Mouse (Mus musculus): ENCODE results near the gene Ccdc34. TPM values are rescaled to one million over a fixed set of nuclear protein-coding genes. Genes with fewer than 3 reads are reported as not detected.

The Ccdc34 gene
- polyA plus RNA-seq, 1 experiment from 2014 or later: 26.8 TPM

DNA sequence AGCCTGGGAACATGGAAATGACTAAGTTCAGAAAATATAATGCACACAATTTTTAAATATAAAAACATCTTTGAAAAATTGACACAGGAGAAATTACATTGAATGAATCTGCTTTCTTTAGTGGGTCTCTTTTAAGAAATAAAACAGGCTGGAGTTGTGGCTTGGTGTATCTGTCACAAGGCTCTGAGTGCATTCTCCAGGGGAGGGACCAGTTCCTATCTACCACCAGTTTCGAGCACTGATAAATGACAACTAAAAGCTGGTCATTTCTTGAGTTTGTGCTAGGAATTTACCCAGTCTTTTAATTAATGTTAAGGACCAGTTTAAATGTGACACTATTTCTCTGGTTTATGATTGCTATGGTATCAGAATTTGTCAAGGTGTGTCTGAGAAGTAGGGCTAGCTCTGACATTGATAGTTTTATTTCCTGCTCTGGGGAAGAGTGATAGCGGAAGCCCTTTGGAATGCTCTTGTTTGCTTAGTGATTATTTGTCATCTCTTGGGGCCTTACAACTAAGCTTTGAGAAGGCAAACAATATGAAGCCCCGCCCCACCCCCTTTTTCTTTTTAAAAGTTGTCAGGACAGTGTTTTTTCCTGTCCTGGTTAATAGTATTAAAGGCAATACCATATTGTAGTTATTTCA, 11.9 kb upstream of the Ccdc34 start:
- H3K27ac ChIP-seq: peak overlapping the region; percentile 74

DNA sequence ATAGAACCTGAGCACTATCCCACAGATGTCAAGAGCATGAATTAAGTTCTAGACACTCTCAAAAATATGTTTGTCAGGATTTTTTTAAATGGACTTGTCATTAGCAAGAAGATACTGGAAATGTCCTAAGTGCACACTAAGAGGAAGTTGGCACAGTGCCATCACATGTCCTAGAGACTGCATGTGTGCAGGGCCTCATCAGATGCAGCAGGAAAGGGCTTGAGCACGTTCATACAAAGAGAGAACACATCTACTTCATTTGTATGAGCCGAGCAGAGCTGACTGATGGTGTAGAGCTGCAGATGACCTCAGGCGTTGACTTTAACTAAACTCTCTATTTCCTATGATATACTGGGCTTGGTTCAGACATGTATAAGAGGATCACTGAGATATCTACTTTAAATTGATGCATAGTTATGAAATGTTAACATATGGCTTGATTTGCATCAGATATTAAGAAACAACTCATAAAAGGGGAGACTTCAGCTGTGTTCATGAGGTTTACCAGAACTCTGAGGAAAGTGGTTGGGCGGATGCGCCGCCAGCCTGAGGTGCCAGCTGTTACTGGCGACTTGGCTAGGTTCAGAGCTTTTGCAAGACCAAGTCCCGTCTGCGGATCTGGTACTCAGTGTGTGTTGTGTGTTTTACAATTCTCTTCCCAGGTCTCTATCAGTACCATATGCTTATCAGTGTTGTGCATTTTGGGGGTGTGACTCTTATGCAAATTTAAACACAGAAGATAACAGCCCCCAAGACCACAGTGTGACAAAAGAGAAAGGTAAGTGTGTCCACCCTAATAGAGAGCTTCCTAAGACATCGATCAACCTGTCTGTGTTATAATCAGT, 10.0 kb upstream of the Ccdc34 start:
- Histone ChIP-seq H3K4me1 (peaks cover 45% of the 10 kb centered on the region), H3K27me3 (replicated peaks) (no peaks in the 10 kb centered on the region), H3K4me3 (0 out of 2 replicates have a peak overlapping the region, but pooled peaks have one; percentile 7), H3K27ac (peak overlapping the region; percentile 75), H3K9me3 (replicated peaks) (no peaks in the 10 kb centered on the region), H3K36me3 (peaks cover 41% of the 10 kb centered on the region), H3K9ac (peak overlapping the region; percentile 39; the same call in 1 of the 2 replicates), H3K4me2 (peak overlapping the region; percentile 58)
- WGBS (ENCODE audit: insufficient replicate concordance): 54% methylated on average over 10 of the region's 10 CpGs
- peak; percentile 92 for ATAC-seq

More for the DNA sequence above, 11.9 kb upstream of the Ccdc34 start:
- Histone ChIP-seq H3K9me3 (replicated peaks) (no peaks in the 10 kb centered on the region), H3K4me3 (no peak overlapping the region), H3K36me3 (peaks cover 29% of the 10 kb centered on the region), H3K4me2 (peak overlapping the region; percentile 44), H3K4me1 (peaks cover 45% of the 10 kb centered on the region), H3K27me3 (replicated peaks) (no peaks in the 10 kb centered on the region), H3K9ac (no peak overlapping the region)
- peak; percentile 61 for ATAC-seq
- WGBS (ENCODE audit: insufficient replicate concordance): 42% methylated on average over 3 of the region's 3 CpGs

DNA sequence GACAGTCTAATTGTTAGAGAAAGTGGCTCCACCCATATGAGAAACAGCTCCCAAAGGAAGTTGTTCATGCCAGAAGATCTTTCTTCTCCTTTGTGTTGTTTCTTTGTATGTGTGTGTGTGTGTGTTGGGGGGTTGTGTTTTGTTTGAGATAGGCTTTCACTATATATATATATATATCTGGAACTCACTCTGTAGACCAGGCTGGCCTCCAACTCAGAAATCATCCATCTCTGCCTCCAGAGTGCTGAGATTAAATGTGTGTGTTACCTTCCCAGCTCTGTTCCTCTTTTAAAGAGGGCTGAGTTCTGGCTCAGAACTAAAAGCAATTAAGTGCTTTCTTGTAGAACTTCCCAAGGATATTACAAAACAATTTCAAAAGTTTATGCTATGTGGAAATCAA, 8.2 kb upstream of the Ccdc34 start:
- Histone ChIP-seq H3K9ac (no peak overlapping the region), H3K4me3 (no peak overlapping the region), H3K4me2 (no peak overlapping the region), H3K27ac (no peak overlapping the region), H3K27me3 (replicated peaks) (no peaks in the 10 kb centered on the region), H3K36me3 (peaks cover 41% of the 10 kb centered on the region), H3K9me3 (replicated peaks) (no peaks in the 10 kb centered on the region), H3K4me1 (peaks cover 45% of the 10 kb centered on the region)
- no peak for ATAC-seq

DNA sequence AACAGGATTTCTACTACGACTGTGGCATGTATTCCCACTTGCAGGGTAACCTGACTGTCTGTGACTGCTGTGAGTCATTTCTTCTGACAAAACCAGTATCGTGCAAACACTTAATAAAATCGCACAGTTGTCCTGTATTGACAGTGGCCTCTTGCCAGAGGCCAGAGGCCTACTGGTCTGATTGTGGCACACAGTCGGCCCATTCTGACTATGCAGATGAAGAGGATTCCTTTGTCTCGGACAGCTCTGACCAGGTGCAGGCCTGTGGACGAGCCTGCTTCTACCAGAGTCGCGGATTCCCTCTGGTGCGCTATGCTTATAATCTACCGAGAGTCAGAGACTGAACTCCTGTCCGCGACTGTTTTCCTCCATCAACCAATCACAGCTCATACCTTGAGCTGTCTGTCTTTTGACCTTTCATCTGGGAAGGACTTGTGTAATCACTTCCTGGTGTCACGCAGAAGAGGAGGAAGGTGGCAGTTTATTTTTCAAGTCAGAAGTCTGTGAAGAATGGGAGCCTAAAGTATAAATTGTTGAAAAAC, 5.4 kb upstream of the Ccdc34 start:
- 84% methylated on average over 13 of the region's 13 CpGs for WGBS (ENCODE audit: insufficient replicate concordance)
- no peaks in the 10 kb centered on the region for H3K9me3 ChIP-seq (replicated peaks)
- H3K27ac ChIP-seq: no peak overlapping the region
- ATAC-seq: no peak
- H3K4me2 ChIP-seq: no peak overlapping the region
- H3K27me3 ChIP-seq (replicated peaks): no peaks in the 10 kb centered on the region
- peaks cover 32% of the 10 kb centered on the region for H3K36me3 ChIP-seq
- no peak overlapping the region for H3K9ac ChIP-seq
- H3K4me1 ChIP-seq: peaks cover 30% of the 10 kb centered on the region
- H3K4me3 ChIP-seq: no peak overlapping the region

DNA sequence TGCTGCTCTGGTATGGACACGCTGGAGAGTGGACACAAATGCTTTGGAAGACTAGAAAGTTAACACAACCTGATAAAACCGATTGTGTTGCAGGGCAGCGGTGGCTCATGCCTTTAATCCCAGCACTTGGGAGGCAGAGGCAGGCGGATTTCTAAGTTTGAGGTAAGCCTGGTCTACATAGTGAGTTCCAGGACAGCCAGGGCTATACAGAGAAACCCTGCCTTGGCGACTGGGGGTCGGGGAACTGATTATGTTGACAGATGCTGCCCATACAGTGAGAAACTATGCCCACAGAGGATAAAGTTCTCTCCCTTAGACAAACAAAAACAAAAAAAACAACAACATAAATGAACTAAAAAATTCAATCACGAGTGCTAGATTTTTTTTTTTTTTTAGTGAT, 530 bp upstream of the Ccdc34 start:
- Histone ChIP-seq H3K4me2 (peak overlapping the region; percentile 85), H3K4me3 (peak overlapping the region; percentile 84), H3K36me3 (peaks cover 27% of the 10 kb centered on the region), H3K9me3 (replicated peaks) (no peaks in the 10 kb centered on the region), H3K9ac (peak overlapping the region; percentile 86), H3K27me3 (replicated peaks) (no peaks in the 10 kb centered on the region), H3K4me1 (peaks cover 37% of the 10 kb centered on the region), H3K27ac (no peak overlapping the region)
- no peak for ATAC-seq
- 33% methylated on average over 7 of the region's 7 CpGs for WGBS (ENCODE audit: insufficient replicate concordance)

DNA sequence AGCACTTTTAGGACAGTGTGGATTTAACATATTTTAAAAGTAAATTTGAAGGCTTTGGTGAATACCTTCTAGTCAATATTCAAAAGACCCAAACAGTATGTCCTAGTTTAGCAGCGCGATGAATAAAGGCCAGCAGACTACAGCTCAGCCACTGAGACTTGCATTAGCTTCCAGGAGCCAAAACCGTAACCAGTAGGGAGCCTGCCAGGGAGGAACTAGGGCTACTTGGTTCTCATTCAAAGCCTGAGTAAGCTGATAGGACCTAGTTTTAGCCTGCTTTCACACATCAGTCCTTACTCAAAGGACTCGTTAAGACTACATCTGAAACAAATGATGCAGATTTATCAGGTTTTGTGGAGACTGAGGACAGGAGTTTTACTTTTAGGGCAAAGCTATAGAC, 2.0 kb downstream of the Ccdc34 start:
- Histone ChIP-seq H3K4me1 (peaks cover 37% of the 10 kb centered on the region), H3K9me3 (replicated peaks) (no peaks in the 10 kb centered on the region), H3K4me3 (peak overlapping the region; percentile 84; the same call in 1 of the 2 replicates), H3K36me3 (peaks cover 39% of the 10 kb centered on the region), H3K4me2 (peak overlapping the region; percentile 85), H3K9ac (peak overlapping the region; percentile 34), H3K27ac (no peak overlapping the region), H3K27me3 (replicated peaks) (no peaks in the 10 kb centered on the region)
- ATAC-seq: no peak
- WGBS (ENCODE audit: insufficient replicate concordance): 90% methylated on average over 4 of the region's 4 CpGs

DNA sequence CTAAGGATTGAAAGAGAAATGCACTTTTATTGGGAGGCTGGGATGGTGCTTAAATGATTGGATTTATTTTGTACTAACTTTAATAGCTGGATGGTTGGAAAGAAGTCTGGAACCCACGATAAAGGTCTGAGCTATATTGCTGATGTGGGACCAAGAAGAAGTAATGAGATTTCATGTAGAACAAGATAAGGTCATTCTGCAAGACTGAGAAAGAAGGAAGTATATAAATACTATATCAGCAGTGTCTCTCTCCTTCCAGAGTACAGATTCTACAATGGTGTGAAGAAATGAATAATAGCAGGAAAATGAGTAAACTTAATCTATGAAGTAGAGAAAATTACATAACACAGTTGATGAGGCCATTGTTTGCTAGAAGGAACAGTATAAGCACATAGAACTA, 2.8 kb downstream of the Ccdc34 start:
- H3K36me3 ChIP-seq: peaks cover 41% of the 10 kb centered on the region
- WGBS (ENCODE audit: insufficient replicate concordance): 83% methylated on average over 1 of the region's 1 CpGs
- peak overlapping the region; percentile 85; the same call in 1 of the 2 replicates for H3K4me2 ChIP-seq
- H3K4me1 ChIP-seq: peaks cover 33% of the 10 kb centered on the region
- no peaks in the 10 kb centered on the region for H3K9me3 ChIP-seq (replicated peaks)
- H3K9ac ChIP-seq: no peak overlapping the region; the same call in 1 of the 2 replicates
- H3K27ac ChIP-seq: no peak overlapping the region
- H3K4me3 ChIP-seq: 0 out of 2 replicates have a peak overlapping the region, but pooled peaks have one; percentile 2
- no peaks in the 10 kb centered on the region for H3K27me3 ChIP-seq (replicated peaks)
- ATAC-seq: no peak

DNA sequence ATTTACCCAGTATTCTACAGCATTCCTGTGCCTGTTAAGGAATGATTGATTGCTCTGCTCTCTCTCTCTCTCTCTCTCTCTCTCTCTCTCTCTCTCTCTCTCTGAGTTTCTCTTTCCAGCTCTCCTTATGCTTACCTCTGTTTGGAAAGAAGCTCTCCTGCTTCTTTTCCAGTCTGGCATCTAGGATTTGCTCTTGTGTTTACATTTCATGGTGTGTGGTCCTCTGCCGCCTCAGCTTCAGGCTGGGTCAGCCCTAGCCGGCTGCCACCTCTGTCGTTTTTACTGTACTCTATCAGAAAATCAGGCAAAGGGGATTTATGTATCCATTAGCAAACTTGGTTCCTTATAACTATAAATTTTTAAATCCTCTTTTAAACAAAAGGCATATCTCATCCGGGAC, 18.6 kb downstream of the Ccdc34 start:
- no peaks in the 10 kb centered on the region for H3K27me3 ChIP-seq (replicated peaks)
- 63% methylated on average over 4 of the region's 4 CpGs for WGBS (ENCODE audit: insufficient replicate concordance)
- H3K9me3 ChIP-seq (replicated peaks): no peaks in the 10 kb centered on the region
- H3K4me3 ChIP-seq: no peak overlapping the region
- H3K27ac ChIP-seq: no peak overlapping the region
- peaks cover 5% of the 10 kb centered on the region; the same call in 1 of the 2 replicates for H3K4me1 ChIP-seq
- no peak overlapping the region for H3K9ac ChIP-seq
- peaks cover 27% of the 10 kb centered on the region for H3K36me3 ChIP-seq
- no peak for ATAC-seq
- no peak overlapping the region for H3K4me2 ChIP-seq

DNA sequence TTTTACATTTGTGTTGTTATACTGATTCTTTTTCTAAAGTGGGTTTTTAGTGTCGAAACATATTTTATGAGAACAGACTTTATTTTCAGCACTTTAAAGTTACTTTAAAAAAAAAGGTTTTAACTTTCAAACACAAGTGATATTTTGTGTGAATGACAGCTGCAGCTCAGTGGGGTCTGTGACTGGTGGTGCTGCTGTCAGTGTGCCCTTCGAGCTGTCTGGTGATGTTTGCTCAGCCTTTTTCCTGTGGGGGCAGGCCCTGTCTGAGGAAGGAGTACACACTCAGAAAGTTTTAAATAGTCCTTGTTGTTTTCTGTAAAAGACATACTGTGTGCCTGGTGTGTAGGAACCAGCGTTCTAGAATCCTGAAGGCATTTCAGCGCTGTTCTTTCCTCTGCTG, 19.0 kb downstream of the Ccdc34 start:
- no peaks in the 10 kb centered on the region for H3K9me3 ChIP-seq (replicated peaks)
- ATAC-seq: no peak
- H3K36me3 ChIP-seq: peaks cover 29% of the 10 kb centered on the region
- peaks cover 5% of the 10 kb centered on the region; the same call in 1 of the 2 replicates for H3K4me1 ChIP-seq
- no peak overlapping the region for H3K4me2 ChIP-seq
- H3K27ac ChIP-seq: no peak overlapping the region
- no peaks in the 10 kb centered on the region for H3K27me3 ChIP-seq (replicated peaks)
- no peak overlapping the region; the same call in 1 of the 2 replicates for H3K9ac ChIP-seq
- 68% methylated on average over 4 of the region's 4 CpGs for WGBS (ENCODE audit: insufficient replicate concordance)
- H3K4me3 ChIP-seq: no peak overlapping the region

DNA sequence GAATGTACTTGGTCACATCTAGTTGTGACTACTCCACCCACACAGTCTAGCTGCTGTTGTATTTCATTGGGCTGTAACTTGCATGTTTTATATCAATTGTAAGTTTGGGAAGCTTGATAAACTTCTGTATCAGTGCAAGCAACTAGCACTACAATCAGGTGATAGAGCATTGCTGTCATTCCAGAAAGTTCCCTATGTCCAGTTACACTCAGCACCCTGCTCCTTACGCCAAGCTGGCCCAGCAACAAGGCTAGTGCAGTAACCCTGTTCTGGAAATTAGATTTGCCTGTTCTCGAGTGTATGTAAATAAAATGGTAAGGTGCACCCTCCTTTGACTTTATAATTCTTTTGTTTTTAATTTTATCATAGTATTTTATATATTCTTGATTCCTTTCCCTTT, 19.6 kb downstream of the Ccdc34 start:
- no peak overlapping the region for H3K27ac ChIP-seq
- H3K27me3 ChIP-seq (replicated peaks): no peaks in the 10 kb centered on the region
- H3K4me1 ChIP-seq: peaks cover 5% of the 10 kb centered on the region; the same call in 1 of the 2 replicates
- ATAC-seq: no peak
- peaks cover 30% of the 10 kb centered on the region for H3K36me3 ChIP-seq
- H3K9me3 ChIP-seq (replicated peaks): no peaks in the 10 kb centered on the region
- no peak overlapping the region for H3K9ac ChIP-seq
- no peak overlapping the region for H3K4me3 ChIP-seq
- no peak overlapping the region for H3K4me2 ChIP-seq
- WGBS (ENCODE audit: insufficient replicate concordance): 71% methylated on average over 2 of the region's 2 CpGs

DNA sequence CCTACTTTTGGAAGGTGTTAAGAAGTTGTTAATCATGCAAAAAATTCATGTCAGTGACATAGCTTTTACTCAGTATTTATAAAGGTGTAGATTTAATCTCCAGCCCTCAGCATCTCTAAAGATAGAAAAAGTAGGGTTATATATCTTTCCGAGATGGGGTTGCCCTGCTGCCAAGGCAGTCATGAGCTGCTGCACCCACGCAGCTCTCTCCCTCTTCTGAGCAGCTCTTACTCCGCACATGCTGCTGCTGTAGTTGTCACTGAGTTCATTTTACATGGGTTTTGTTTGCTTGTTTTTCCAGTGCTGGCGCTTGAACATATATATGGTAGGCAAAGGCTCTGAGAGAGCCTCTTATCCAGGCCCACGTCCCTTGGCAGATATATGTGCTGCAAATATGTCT, 20.7 kb downstream of the Ccdc34 start:
- ATAC-seq: no peak
- WGBS (ENCODE audit: insufficient replicate concordance): 87% methylated on average over 5 of the region's 5 CpGs
- no peak overlapping the region for H3K27ac ChIP-seq
- H3K9ac ChIP-seq: no peak overlapping the region
- no peaks in the 10 kb centered on the region for H3K27me3 ChIP-seq (replicated peaks)
- H3K4me2 ChIP-seq: no peak overlapping the region
- peaks cover 5% of the 10 kb centered on the region; the same call in 1 of the 2 replicates for H3K4me1 ChIP-seq
- no peak overlapping the region for H3K4me3 ChIP-seq
- H3K36me3 ChIP-seq: peaks cover 22% of the 10 kb centered on the region
- H3K9me3 ChIP-seq (replicated peaks): no peaks in the 10 kb centered on the region
